Mouse (Mus musculus): ENCODE results near the gene Dok5.

Dok5 gene

GRCm38 (mm10) chr2:170795242-170795641 is 63.6 kb downstream of the Dok5 start:
- no peak for DNase-seq (ENCODE audit: low spot score)

- DNase-seq (ENCODE audit: low spot score) = no peak
Measured at GRCm38 (mm10) chr2:170802984-170803383, 71.4 kb downstream of the Dok5 start.

GRCm38 (mm10) chr2:170807555-170808258 is 76.1 kb downstream of the Dok5 start:
- no peak for DNase-seq (ENCODE audit: low spot score)

- DNase-seq (ENCODE audit: low spot score) = no peak
Measured at GRCm38 (mm10) chr2:170808259-170808789, 76.7 kb downstream of the Dok5 start.

- DNase-seq (ENCODE audit: low spot score) = no peak
Measured at GRCm38 (mm10) chr2:170811356-170811755, 79.7 kb downstream of the Dok5 start.

- DNase-seq (ENCODE audit: low spot score) = no peak
Measured at GRCm38 (mm10) chr2:170816302-170816701, 84.7 kb downstream of the Dok5 start.

GRCm38 (mm10) chr2:170817112-170817703 is 85.6 kb downstream of the Dok5 start:
- DNase-seq (ENCODE audit: low spot score) = no peak

GRCm38 (mm10) chr2:170826821-170827441 is 95.3 kb downstream of the Dok5 start:
- peak; percentile 33 for DNase-seq (ENCODE audit: low spot score)

- no peak for DNase-seq (ENCODE audit: low spot score)
Measured at GRCm38 (mm10) chr2:170828757-170829156, 97.2 kb downstream of the Dok5 start.

GRCm38 (mm10) chr2:170829191-170829611 is 97.6 kb downstream of the Dok5 start:
- DNase-seq (ENCODE audit: low spot score) = no peak

GRCm38 (mm10) chr2:170829988-170830387 is 98.4 kb downstream of the Dok5 start:
- DNase-seq (ENCODE audit: low spot score) = no peak

- DNase-seq (ENCODE audit: low spot score) = no peak
Measured at GRCm38 (mm10) chr2:170836862-170837261, 105.3 kb downstream of the Dok5 start.

- DNase-seq (ENCODE audit: low spot score) = no peak
Measured at GRCm38 (mm10) chr2:170837363-170837762, 105.8 kb downstream of the Dok5 start.

GRCm38 (mm10) chr2:170837824-170838557 is 106.4 kb downstream of the Dok5 start:
- peak; percentile 18 for DNase-seq (ENCODE audit: low spot score)

- DNase-seq (ENCODE audit: low spot score) = no peak
Measured at GRCm38 (mm10) chr2:170841441-170841965, 109.9 kb downstream of the Dok5 start.

GRCm38 (mm10) chr2:170845511-170845910 is 113.9 kb downstream of the Dok5 start:
- DNase-seq (ENCODE audit: low spot score) = no peak

- no peak for DNase-seq (ENCODE audit: low spot score)
Measured at GRCm38 (mm10) chr2:170850058-170850457, 118.5 kb downstream of the Dok5 start.

GRCm38 (mm10) chr2:170852337-170852736 is 120.7 kb downstream of the Dok5 start:
- no peak for DNase-seq (ENCODE audit: low spot score)

GRCm38 (mm10) chr2:170855210-170855609 is 123.6 kb downstream of the Dok5 start:
- no peak for DNase-seq (ENCODE audit: low spot score)

GRCm38 (mm10) chr2:170856085-170856484 is 124.5 kb downstream of the Dok5 start:
- no peak for DNase-seq (ENCODE audit: low spot score)

GRCm38 (mm10) chr2:170857507-170857906 is 125.9 kb downstream of the Dok5 start:
- DNase-seq (ENCODE audit: low spot score) = no peak

- DNase-seq (ENCODE audit: low spot score) = no peak
Measured at GRCm38 (mm10) chr2:170858640-170859039, 127.0 kb downstream of the Dok5 start.

Data from ovary, postnatal 36 days (tissue).